Mouse (Mus musculus): ENCODE measurements around the gene Dmrta2.

GRCm38 (mm10) chr4:109969561-109969960 is 8.3 kb upstream of the Dmrta2 start:
- TF ChIP-seq CTCF (IDR thresholded peaks at IDR 0.05; ENCODE audit: extremely low read depth, insufficient read depth, low read length) (no peak), POLR2A (IDR thresholded peaks at IDR 0.05; ENCODE audit: extremely low read depth, insufficient read depth, low read length) (no peak)

Measured in cortical plate, adult 2 months (tissue).